Mouse (Mus musculus) retina, adult 2 months (tissue): ENCODE measurements at regions not wholly inside any gene's neighbourhood (a gene's known extent, or its start where the extent isn't known, plus 50 kb on each side); places are given as distances from the start of the nearest gene placed in this dataset.

ENCODE experiments used
- DNase-seq: peaks from one replicate; pipeline ENCODE4 v3.0.0-alpha.2; 2012; ENCODE audit warnings: low read depth, low spot score

DNA sequence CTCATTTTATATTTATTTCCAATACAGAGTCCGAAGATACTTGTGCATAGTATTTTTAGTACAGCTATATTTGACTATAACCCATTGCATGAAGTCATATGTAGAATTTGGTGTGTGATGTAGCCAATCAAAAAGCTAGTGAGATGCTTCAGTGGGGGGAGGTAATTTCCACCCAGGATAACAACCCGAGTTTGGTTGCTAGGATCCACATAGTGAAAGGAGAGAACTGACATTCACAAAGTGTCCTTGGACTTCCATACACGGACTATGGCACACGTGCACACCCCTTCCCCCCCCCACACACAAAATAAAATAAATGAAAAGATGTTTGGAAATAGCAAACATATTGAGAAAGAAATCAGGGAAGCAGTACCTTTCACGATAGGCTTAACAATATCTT lies 137.2 kb downstream of the Gm815 start:
- DNase-seq = no peak

DNA sequence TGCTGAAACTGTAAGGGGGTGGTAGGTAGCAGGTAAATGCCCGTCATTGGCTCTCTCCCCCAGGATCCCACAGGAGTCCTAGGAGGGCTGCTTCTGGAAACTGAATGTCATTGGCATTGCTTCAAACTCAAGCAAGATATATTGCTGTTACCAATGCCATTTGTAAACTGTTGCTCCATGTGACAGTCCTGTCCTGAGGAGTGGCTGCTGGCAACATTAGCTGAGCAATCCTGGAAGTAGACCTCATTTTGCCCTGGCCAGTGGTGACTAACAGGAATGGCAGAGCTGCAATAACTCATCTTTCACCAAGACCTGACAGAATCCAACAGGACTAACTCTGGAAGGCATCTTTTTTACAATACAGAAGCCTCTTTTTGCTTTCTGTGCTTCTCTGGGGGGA lies 143.2 kb downstream of the Gm815 start:
- no peak for DNase-seq

DNA sequence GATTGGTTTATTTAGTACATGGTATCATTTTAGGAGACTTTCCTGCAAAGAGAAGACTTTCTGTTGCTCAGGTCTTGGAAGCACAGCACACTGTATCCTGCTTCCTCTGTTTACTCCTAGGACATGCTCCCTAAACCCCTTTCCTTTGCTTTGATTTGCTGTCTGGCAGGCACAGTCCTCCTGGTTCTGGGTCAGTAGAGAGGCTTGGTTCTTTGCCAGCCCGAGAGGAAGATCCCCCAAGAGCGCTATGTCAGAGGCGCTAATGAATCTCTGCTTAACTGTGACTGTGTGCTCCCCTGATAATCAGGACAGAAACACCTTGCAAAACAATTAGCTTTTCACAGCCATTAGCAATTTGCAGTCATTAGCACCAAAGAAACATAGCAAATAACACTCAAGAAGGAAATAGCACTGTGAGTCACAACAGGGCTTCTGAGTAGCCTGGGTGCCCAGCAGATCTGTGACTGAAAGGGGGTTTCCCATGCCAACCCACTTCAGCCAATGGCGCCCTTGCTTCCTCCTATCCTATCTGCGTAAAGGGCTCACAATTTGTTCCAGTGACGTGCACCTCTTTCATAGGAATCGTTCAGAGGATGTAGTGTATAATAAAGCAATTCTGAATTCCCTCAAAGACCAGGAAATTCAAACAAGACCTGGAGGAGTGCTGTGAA lies 145.5 kb downstream of the Gm815 start:
- no peak for DNase-seq

DNA sequence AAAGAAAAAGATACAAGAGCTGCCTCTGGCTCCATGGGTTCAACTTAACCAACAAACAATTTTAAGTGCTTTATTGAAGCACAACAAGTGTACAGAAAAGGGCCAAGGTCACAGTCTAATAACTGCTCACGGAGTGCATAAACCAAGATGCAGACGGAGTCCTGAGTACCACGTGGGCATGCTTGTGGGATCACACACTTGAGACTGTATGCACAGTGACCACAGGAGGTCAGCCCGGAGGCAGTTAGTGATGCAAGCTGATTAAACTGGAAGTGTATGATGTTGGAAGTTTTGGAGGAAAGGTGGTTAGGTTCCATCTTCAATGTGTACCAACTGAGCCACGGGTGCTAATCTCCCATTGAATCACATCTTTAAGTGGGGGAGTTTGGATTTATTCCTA lies 146.9 kb downstream of the Gm815 start:
- DNase-seq = peak; percentile 30

DNA sequence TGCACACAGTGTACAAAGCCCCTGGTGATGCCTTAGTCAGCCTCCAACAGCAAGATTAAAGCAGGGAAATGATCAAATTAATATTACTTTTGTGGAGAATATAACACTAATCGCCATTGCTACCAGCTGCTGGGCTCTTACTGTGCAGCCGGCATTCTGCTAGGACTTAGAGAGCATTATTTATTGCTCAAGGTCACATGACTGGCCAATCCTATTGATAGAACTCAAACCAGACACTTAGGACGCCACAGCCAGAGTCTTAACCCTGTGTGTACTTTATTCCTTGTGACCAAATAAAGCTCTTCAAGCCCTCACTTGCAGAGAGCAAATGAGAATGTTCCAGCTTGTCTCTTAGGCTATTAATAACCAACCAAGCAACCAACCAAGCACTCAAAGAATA lies 152.6 kb downstream of the Gm815 start:
- DNase-seq = peak; percentile 45

DNA sequence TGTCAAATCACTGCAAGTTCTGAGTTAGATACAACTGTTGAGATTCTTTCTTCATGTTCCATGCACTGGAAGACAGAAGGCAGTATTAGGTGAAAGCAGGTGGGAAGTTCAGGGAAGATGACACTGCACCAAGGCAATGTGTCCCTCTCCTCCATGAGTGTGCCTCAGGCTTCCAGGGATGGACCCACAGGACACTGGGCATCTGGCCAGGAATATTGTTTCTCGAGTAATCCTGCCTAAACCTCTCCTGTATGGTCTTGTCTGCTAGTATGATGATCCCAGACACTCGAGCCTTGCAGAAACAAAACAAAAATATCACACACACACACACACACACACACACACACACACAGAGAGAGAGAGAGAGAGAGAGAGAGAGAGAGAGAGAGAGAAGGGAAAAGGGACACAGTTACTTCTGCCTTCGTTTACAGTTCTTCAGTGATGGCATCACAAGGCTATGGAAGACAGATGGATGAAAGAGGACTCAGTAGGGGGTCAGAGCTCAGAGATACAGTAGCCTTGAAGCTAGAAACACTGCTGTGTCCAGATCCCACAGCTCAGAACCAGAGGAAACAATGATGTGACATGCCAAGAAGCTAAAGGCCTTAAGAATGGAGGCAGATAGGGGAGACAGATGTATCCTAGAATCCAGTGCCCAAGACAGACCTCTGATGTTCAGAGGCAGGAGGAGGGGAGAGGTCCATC lies 154.8 kb downstream of the Gm815 start:
- DNase-seq = no peak

DNA sequence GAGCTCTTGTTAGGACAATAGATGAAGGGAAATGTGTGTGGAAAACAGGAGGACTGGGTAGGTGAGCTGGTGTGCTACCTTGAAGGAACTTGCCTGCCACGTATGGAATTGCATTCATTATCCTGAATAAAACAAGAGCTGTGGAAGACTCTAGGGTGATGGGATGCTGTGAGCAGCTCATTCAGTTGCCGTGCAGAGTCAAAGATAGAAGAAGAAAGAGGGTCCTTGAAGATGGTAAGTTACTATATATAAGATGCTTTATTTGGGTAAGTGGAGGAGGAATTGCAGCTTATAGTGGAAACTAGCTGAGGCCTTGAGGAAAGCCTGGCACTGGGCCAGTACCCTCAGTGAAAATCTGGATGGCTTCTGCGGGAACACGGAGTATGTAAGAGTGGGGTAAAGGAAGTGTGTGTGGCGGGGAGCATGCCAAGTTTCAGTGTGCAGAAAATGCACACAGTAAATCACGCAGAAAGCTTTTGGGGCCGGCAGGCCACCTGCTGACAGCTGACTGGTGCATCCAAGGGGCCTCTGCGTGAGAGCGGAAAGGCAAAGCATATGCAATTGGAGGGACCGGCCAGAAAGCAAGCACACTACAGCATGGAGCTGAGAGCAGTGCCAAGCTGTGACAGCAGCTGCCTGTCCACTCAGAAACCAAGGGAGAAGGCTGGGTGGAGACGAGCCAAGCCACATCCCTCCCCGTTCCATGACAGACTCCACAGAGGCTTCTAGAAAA lies 149.7 kb upstream of the Vldlr start:
- DNase-seq = no peak

DNA sequence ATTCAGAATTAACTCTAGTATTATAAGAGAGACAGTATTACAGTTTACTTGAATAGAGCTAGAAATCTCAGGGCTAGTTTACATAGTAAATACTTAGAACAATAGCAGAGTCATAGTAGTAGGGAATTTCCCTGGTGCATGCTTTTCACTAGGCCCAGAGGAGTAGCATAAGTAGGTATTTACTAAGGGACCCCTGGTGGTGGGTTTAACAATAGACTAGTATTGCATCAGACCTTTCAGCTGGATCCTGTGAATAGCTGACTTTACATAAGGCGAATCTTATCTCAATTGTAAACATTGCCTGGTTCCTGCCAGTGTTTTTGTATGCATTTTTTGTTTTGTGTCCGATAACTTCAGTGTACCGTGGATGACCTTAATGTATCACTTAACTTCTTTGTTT lies 143.0 kb upstream of the Vldlr start:
- no peak for DNase-seq

DNA sequence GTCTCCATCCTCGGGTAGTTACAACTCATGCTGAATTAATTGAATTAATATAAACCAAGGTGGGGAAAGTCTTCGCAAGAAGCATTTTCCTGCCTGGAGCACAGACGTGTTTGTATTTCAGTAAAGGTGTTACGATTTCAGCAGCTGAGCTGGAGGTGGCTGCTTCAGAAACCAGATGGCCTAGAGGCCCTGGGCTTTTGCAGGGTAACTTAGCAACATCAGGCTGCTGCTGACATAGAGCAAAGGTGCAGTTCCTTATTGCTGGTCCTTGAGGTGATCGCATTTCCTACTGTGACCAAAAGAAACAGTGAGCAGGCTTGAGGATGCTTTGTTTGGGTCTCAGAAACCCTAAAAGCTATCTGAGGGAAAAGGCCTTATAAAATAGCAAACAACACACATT lies 141.3 kb upstream of the Vldlr start:
- no peak for DNase-seq

DNA sequence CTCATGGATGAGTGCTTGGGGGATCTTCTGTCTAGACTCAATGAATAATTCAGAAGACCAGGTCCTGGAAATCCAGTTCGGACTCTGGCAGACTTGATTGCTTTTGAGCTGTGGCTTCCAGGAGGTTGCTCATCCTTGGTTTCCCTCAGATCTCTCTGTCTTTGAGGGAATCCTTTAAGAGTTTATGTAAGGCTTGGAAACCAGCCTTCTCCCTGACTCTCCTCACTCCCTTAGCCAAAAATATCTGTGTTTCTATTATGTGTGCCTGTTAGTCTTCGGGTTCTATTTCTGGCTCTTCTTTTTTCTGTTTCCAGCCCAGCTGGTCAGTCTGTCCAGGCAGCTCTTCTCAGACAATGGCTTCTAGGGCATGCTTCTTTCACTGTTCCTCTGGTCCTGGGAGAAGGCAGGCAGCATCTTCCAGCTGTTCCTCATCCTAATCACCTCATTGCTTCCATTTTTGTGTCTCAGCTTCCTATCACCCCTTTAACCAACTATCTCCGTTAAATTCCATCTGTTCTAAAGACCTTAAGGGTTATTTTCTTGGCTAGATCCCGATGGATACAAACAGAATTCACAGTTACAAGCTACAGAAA lies 139.3 kb upstream of the Vldlr start:
- DNase-seq = no peak

DNA sequence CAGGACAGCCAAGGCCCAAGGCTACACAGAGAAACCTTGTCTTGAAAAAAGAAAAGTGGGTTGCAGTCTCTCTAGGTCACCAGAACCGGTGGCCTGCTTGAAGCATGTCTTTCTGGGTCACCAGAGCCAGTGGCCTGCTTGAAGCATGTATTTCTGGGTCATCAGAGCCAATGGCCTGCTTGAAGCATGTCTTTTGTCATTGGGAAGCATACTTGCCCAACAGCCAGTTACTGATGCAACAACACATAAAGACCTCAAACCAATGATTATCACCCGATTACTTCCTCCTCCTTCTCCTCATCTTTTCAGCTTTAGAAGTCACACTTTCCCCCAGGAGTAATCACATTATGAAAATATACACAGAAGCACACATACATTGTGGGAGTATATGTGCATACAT lies 128.9 kb upstream of the Vldlr start:
- no peak for DNase-seq

DNA sequence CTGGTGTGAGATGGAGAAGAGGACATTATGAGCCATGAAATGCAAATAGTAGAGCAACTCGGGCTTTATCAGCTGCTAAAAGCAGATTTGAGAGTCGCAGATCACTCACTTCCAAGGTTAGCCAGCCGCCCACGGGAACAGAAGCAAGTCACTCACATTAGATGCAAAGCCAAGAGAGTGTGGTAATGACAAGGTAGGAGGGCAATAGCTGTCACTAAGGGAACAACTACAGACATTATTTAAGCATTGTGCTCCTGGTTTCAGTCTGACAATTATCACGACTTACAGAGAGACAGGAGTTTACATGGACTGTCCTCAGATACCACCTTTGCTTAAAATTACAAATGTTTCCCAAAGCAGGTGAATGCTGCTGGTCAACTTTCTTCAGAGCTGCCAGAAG lies 128.5 kb upstream of the Vldlr start:
- no peak for DNase-seq

DNA sequence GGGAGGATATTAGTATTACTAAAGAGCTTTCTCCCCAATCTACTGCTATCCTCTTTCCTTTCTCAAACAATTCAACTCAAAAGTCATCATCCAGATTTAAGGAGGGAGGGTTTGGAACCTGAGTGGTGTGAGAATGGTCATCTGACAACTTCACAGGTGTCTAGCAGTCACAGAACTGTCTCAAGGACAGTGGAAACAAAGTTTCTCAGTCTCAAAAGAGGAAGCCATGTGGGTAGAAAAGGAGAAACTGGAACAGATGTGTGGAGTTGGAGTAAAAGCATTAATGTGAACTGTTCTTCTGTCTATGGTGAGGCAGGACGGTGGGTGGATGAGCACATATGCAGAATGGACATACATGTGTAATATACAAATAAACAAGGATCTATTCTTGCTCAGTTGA lies 127.2 kb upstream of the Vldlr start:
- no peak for DNase-seq

DNA sequence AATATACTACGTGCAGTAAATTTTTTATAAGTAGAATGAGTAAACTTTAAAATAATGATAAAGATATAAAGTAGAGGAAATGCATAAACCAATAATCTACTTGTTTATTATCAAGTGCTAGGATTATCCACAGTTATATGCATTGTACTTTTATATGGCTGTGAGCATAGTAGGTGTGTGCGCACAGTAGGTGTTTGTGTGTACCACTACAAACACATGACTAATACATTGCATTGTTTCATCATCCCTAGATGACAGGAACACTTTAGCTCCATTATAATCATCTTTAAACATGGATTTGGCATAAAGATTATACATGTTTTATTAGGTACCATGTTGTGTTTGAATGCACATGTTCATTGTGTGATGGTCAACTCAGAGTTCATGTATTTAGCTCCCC lies 124.7 kb upstream of the Vldlr start:
- DNase-seq = no peak

DNA sequence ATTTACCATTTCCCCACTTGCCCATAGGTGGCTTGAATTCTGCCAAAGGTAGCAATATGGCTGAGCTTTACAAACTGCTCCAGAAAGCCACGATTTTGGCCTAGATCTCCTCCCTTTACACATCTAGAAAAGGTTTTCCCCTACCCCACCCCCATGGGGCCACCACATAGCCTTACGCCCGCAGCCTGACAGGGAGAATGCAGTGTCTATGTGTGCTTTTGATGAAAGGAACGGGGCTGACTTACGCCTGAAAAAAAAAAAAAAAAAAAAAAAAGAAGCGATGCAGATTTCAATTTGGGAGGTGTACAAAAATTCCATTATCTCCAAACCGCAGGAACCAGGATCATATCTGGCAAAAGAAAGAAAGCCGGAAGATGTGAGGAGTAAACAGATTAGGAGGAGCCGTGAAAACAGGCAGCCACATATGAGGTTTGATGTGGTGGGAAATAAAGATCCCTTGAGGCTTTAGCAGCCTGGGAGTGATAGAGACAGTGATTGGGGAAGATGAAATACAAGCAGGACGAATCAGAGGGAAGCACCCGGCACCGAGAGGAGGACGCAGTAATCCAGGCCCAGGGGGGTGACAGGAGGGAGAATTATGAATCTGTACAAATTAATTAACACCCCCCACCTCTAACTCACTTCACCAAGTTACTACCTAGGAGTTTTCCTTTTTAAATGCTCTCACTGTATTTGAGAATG lies 121.4 kb upstream of the Vldlr start:
- no peak for DNase-seq

DNA sequence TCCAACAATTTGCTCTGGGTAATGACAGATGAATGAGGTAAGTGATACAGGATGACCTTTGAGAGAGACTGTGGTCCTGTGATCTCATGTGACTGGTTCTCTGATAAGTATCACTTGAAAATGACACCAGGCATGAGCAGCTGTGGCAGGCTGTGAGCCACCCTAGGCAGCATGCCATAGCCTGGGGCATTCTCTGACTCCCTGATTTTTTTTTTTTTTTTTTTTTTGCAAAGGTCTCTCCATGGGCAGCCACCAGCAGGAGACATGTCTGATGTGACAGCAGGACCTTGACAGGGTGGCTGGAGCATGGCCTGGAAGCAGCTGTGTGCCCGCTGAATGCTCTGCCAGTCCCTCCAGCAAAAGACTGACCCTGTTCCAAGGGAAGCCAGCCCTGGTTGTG lies 116.4 kb upstream of the Vldlr start:
- no peak for DNase-seq

DNA sequence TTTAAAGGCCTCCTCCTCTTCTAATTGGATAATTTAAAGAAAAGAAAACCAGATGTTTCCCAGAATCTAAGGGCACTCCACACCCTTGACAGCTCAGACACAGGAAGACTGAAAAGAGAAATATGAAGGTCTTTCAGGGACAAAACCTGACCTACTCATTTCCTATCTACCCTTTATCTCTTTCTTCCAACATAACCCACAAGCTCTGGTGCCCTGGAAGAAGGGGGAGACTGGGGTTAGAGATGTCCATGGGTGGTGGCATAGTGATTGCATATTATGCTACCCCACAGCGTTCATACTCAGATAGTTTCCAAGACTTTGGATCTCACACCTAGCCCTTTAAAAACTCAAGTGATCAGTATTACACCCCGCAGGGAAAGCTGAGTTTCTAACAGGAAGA lies 105.8 kb upstream of the Vldlr start:
- DNase-seq = no peak

DNA sequence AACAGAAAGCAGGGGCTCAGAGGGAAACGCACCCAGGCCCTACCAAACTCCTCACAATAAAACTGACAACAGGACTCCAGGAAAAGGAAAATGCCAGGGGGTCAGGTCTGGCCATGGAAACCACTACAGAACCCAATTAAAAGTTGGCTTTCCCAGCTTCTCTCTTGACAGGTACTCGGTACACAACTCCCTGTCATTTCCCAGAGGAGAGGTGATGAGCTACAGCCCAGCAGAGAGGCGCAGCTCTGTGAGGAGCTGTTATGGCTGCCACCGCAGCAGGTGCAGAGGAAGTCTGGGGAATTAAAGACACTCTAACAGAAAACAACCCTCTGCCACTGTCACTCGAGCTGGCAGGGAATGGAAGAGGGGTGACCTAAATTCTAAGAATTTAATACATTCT lies 95.4 kb upstream of the Vldlr start:
- DNase-seq = no peak

DNA sequence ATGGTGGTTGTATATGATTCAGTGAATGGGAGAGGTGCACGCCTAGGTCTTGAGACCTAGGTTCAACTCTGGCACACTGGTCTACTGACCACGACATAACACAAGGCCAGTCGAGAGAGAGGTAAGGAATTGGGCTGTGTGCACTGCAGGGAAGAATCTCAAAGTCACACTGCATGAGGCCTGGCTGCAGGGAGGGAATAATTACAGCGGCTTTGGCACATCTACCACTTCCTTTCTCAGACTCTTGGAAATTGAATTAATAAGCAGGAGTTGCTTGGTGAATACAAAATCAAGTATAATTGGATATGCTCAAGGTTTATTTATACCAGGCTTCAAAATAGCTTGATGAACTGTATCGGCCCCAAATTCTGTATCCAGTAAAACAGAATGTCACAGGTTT lies 93.9 kb upstream of the Vldlr start:
- DNase-seq = no peak

DNA sequence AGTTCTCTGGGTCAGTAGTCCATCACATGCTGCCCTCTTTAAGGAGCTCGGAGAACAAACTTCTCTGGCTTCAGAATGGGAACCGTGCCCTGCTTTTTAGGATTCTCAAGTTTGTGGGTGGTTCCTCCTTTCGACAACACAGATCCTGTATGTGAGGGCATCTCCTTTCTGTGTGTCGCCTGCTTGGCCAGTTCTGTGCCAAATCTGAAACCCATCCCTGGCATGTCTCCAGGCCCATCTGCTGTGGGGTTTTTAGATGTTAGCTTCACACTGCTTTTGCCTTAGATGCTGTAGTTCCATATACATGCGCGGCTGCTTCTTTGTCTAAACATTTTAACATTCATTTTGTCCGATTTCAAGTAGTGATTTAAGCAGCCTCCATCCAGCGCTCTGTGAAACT lies 93.0 kb upstream of the Vldlr start:
- peak; percentile 15 for DNase-seq

DNA sequence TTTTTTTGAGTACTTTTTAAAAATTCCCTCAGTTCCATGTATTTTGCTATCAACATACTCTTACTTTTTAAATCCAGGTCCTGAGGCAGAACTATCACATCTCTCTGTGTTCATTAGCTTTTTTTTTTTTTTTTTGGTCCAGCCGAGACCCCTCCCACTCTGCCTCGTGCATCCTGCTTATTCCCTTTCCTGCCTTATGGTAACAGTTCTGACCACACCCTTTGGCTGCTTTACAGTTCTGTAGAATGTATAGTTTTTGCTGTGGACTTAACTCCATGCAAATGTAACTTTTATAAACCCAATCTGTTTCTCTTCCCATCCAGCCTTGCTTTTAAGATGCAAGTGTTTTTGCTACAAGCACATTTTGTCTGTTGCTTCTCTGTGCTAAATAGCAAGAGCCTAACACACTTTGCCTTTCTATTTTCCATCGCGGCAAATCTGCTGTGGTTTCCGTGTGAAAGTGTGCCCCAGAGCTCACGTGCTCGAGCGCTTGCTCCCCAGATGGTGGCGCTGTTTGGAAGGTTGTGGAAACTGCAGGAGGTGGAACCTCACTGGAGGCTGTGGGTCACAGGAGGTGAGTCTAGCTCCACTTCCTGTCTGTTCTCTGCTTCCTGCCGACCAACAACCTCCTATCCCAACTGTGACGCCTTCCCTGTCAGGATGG lies 92.3 kb upstream of the Vldlr start:
- DNase-seq = peak; percentile 4
